Mouse (Mus musculus) heart, adult 8-10 months (tissue): ENCODE measurements around the gene Fam181a. TPM values are rescaled to one million over a fixed set of nuclear protein-coding genes. Genes with fewer than 3 reads are reported as not detected.

Experiments
- DNase-seq: peaks from one replicate; pipeline ENCODE4 v3.0.0; 2022; ENCODE audit warnings: low spot score
- total RNA-seq, 4 experiments: library from RNA; stranded (reverse); gene quantifications; 2 replicates each; pipeline ENCODE4 v1.2.4; 2022

The Fam181a gene
- total RNA-seq, 4 experiments from 2014 or later = not detected

GRCm38 (mm10) chr12:103356415-103356748 is 45.6 kb downstream of the Fam181a start:
- DNase-seq = no peak

DNA sequence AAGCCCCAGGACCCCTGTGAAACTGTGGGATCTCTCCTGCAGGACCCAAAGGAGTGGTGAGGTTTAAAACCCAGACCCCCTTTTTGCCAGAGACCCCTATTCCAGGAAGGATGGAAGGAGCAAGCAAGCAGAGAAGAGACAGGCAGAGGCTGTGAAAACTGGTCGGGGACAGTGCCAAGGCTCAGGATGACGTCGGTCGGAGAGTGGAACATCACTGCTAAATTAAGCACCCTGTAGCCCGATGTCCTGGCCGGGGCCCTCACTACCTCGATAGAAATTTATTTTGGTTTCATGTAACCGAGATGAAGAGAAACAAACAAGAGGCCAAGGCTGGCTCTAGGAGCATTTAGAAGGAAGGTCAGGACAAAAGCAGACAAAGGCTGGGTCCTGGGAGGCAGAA is 47.4 kb downstream of the Fam181a start:
- DNase-seq = peak; percentile 72

DNA sequence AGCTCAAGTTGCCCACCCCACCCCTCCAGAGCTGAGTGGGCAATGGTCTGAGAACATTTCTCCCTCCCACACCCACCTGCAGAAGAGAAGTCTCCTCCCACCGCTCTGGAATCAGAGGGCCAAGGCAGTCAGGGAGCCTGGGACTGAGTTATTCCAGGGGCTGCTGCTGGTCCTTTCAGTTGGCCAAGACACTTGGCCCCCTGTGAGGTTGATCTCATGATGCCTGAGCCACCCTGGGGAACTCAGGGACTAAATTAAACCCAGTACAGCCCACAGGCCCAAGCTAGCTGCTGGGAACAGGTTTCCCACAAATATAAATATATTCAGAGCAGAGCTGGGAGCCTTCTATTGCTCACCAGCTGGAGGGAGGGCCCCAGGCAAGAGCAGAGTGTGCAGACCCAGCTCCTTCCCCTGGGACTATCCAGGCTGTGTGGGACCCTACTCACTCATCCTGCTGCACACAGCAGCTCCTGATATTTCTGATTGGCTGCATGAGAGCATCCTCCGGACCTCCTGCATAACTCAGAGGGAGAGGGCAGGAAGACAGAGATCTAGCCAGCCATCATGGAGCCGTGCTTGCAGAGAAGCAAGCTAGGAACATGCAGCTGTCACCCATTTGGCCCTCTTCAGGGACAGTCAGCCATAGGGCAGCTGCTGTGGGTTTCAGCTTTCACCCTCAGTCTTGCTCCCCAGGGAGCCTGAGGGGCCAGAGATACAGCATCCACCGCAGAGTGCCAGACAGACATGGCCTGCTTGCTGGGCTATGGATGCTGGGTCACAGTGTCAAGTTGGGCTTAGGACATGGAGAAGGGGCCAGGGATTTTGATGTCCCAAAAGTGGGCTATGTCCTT is 48.4 kb downstream of the Fam181a start:
- DNase-seq = no peak

GRCm38 (mm10) chr12:103360812-103361211 is 50.0 kb downstream of the Fam181a start:
- no peak for DNase-seq

- no peak for DNase-seq
Observed at GRCm38 (mm10) chr12:103361539-103362307, 50.9 kb downstream of the Fam181a start.

- peak; percentile 77 for DNase-seq
Observed at GRCm38 (mm10) chr12:103362336-103362735, 51.6 kb downstream of the Fam181a start.

Other genes with a start within 250 kb of the Fam181a start
- gene Prima1, start 68.8 kb upstream of the Fam181a start, total RNA-seq = under 1 TPM in 2 of 4 experiments, not detected in 2; 0.41 to 0.84 TPM
- 100 to 1,000 TPM; 485 to 583 (median 548) TPM for gene Asb2, start 45.0 kb downstream of the Fam181a start, total RNA-seq
- gene Otub2, start 77.7 kb downstream of the Fam181a start, total RNA-seq = 1 to 10 TPM; 2.5 to 4.2 (median 3.5) TPM
- 1 to 10 TPM in 3 of 4 experiments, under 1 TPM in 1; 0.41 to 1.8 (median 1.2) TPM for gene 9330161L09Rik, start 96.8 kb downstream of the Fam181a start, total RNA-seq
- gene Ddx24, start 114.9 kb downstream of the Fam181a start, total RNA-seq = 10 to 100 TPM; 88.5 to 95.6 (median 91.7) TPM
- gene Ifi27, start 123.2 kb downstream of the Fam181a start, total RNA-seq = 10 to 100 TPM; 45.0 to 62.7 (median 52.4) TPM
- 10 to 100 TPM; 20.2 to 34.4 (median 28.4) TPM for gene Ifi27l2a, start 132.7 kb downstream of the Fam181a start, total RNA-seq
- not detected for gene Ifi27l2b, start 146.2 kb downstream of the Fam181a start, total RNA-seq
- gene Ppp4r4, start 221.3 kb downstream of the Fam181a start, total RNA-seq = 1 to 10 TPM in 1 of 4 experiments, under 1 TPM in 3; 0.22 to 1.6 (median 0.35) TPM